Mouse (Mus musculus) lung, postnatal 0 days (tissue): ENCODE data around the gene Rgs6.

Source experiments
- CTCF ChIP-seq: IDR thresholded peaks from 2 replicates; pipeline ENCODE4 v1.5.1; 2016; ENCODE audit warnings: antibody characterized with exemption, mild to moderate bottlenecking
- EP300 ChIP-seq: IDR thresholded peaks from 2 replicates; pipeline ENCODE4 v1.6.1; 2016; ENCODE audit warnings: antibody characterized with exemption, mild to moderate bottlenecking, control low read depth

DNA sequence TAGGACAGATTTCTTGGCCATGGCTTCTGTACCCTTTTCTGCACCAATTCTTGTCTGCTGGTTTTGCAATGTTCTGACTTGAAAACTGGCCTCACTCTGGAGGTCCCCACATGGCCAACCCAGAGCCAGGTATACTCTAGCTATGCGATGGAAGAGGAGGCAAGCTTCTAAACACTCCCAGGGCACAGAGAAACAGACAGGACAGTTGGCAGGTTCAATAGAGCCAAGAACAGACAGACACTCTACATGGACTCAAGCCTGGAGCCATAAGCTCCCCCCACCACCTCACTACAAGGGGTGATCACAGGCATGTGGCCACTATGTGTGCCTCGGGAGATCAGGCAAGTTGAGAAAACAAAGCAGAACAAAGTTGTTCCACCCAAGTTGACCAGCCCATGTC, 572.1 kb downstream of the Rgs6 start:
- TF ChIP-seq EP300, result no peak
- TF ChIP-seq CTCF, result no peak
